16 mouse cellular contexts compared by ENCODE assay signal in genomic region chr5:12153295-12153694, GRCm38 (mm10).
"Had no signal": no experiment of that assay in that cellular context is flagged by ENCODE, and none has a peak within 500 bp of the region (broad histone marks: within the 10 kb centered on the region; RNA-seq: fewer than 3 reads in every experiment).

No protein-coding gene starts in this region.

- H3K4me3 ChIP-seq: layer of hippocampus, adult 2 months; limb, embryonic 13.5 days; midbrain, embryonic 12.5 days; neural tube, embryonic 13.5 days had no signal

- H3K27me3 ChIP-seq: limb, embryonic 13.5 days; midbrain, embryonic 12.5 days; neural tube, embryonic 13.5 days had no signal

- H3K4me1 ChIP-seq: limb, embryonic 13.5 days; midbrain, embryonic 12.5 days; neural tube, embryonic 13.5 days had no signal

- H3K27ac ChIP-seq: layer of hippocampus, adult 2 months; limb, embryonic 13.5 days; liver, embryonic 14.5 days; midbrain, embryonic 12.5 days; neural tube, embryonic 13.5 days had no signal

- H3K9ac ChIP-seq: limb, embryonic 13.5 days; liver, embryonic 14.5 days; midbrain, embryonic 12.5 days; neural tube, embryonic 13.5 days had no signal

- H3K4me2 ChIP-seq: limb, embryonic 13.5 days; midbrain, embryonic 12.5 days; neural tube, embryonic 13.5 days had no signal

- DNase-seq: kidney, adult 9 months; kidney, postnatal 25 days; left cerebral cortex, postnatal 4 days; lung, adult 18-20 months; lung, postnatal 4 days; retina, postnatal 1 day; right cerebral cortex, postnatal 4 days; thymus, postnatal 36 days had no signal

- H3K9me3 ChIP-seq: limb, embryonic 13.5 days; midbrain, embryonic 12.5 days; neural tube, embryonic 13.5 days had no signal

- H3K36me3 ChIP-seq: limb, embryonic 13.5 days; midbrain, embryonic 12.5 days; neural tube, embryonic 13.5 days had no signal

- ATAC-seq: inflammation-experienced regulatory T-cells, adult 6 months; intestine, postnatal 0 days; midbrain, embryonic 16.5 days had no signal
